Mouse (Mus musculus): ENCODE results near the gene Capn11. TPM values are rescaled to one million over a fixed set of nuclear protein-coding genes. Genes with fewer than 3 reads are reported as not detected.

The Capn11 gene
- total and polyA plus RNA-seq, 3 experiments, result 0.03 TPM; not detected in 2

GRCm38 (mm10) chr17:45641981-45642380 is 17.1 kb downstream of the Capn11 start:
- TF ChIP-seq RAD21 (IDR thresholded peaks at IDR 0.05; ENCODE audit: low read depth, low read length) (no peak), USF1 (IDR thresholded peaks at IDR 0.05; ENCODE audit: low read depth, low read length) (no peak), CTCF (IDR thresholded peaks at IDR 0.05 in 2 of 3, conservative IDR thresholded peaks at IDR 0.05 in 1 of 3; ENCODE audit: control insufficient read depth in 1 of 3, insufficient read depth in 1 of 3, low read depth in 2 of 3, low read length in 3 of 3, poor library complexity in 1 of 3, severe bottlenecking in 1 of 3) (no peak), NRF1 (IDR thresholded peaks at IDR 0.05; ENCODE audit: insufficient read depth, low read depth, low read length, poor library complexity, severe bottlenecking) (no peak), ZMIZ1 (IDR thresholded peaks at IDR 0.05; ENCODE audit: low read depth, low read length) (no peak), GATA1 (IDR thresholded peaks at IDR 0.05; ENCODE audit: low read depth, low read length) (no peak), UBTF (IDR thresholded peaks at IDR 0.05; ENCODE audit: borderline replicate concordance, insufficient read depth, low read depth, low read length) (no peak), BHLHE40 (IDR thresholded peaks at IDR 0.05; ENCODE audit: borderline replicate concordance, low read depth, low read length) (no peak), E2F4 (IDR thresholded peaks at IDR 0.05; ENCODE audit: borderline replicate concordance, low read depth, low read length) (no peak), ZC3H11A (IDR thresholded peaks at IDR 0.05; ENCODE audit: low read depth, low read length) (no peak), USF2 (IDR thresholded peaks at IDR 0.05; ENCODE audit: borderline replicate concordance in 1 of 2, insufficient read depth in 1 of 2, low read depth in 1 of 2, low read length in 2 of 2) (no peak), MEF2A (IDR thresholded peaks at IDR 0.05; ENCODE audit: extremely low read depth, insufficient replicate concordance, low read depth, low read length, poor library complexity, severe bottlenecking) (no peak), MAX (IDR thresholded peaks at IDR 0.05; ENCODE audit: low read length) (no peak), EP300 (IDR thresholded peaks at IDR 0.05; ENCODE audit: low read depth in 1 of 2, low read length in 2 of 2) (no peak), CHD2 (IDR thresholded peaks at IDR 0.05; ENCODE audit: low read length) (no peak)
- Histone ChIP-seq H3K9me3 (replicated peaks; ENCODE audit: insufficient read depth, low read length) (no peaks in the 10 kb centered on the region), H3K36me3 (ENCODE audit: control insufficient read depth in 1 of 2, insufficient read depth in 2 of 2, low read length in 2 of 2) (no peaks in the 10 kb centered on the region), H3K4me3 (ENCODE audit: control insufficient read depth in 1 of 2, insufficient read depth in 1 of 2, low read depth in 2 of 2, low read length in 2 of 2) (no peak overlapping the region), H3K4me1 (ENCODE audit: control insufficient read depth in 1 of 2, insufficient read depth in 2 of 2, low read length in 2 of 2) (no peaks in the 10 kb centered on the region), H3K27ac (ENCODE audit: control insufficient read depth, low read depth, low read length) (no peak overlapping the region), H3K9ac (ENCODE audit: control insufficient read depth, low read depth, low read length, poor library complexity, severe bottlenecking) (no peak overlapping the region), H3K27me3 (ENCODE audit: control insufficient read depth in 1 of 2, insufficient read depth in 2 of 2, low read length in 2 of 2) (peaks cover 9 to 12% of the 10 kb centered on the region in 2 experiments), H3K79me2 (ENCODE audit: control insufficient read depth, insufficient read depth, low read length, poor library complexity) (no peaks in the 10 kb centered on the region)
- no peak for DNase-seq (ENCODE audit: low read depth, low spot score)

- Histone ChIP-seq H3K27me3 (ENCODE audit: control insufficient read depth in 1 of 2, insufficient read depth in 2 of 2, low read length in 2 of 2) (peaks cover 9 to 12% of the 10 kb centered on the region in 2 experiments), H3K27ac (ENCODE audit: control insufficient read depth, low read depth, low read length) (no peak overlapping the region), H3K4me3 (ENCODE audit: control insufficient read depth in 1 of 2, insufficient read depth in 1 of 2, low read depth in 2 of 2, low read length in 2 of 2) (no peak overlapping the region), H3K79me2 (ENCODE audit: control insufficient read depth, insufficient read depth, low read length, poor library complexity) (no peaks in the 10 kb centered on the region), H3K4me1 (ENCODE audit: control insufficient read depth in 1 of 2, insufficient read depth in 2 of 2, low read length in 2 of 2) (no peaks in the 10 kb centered on the region), H3K9ac (ENCODE audit: control insufficient read depth, low read depth, low read length, poor library complexity, severe bottlenecking) (no peak overlapping the region), H3K36me3 (ENCODE audit: control insufficient read depth in 1 of 2, insufficient read depth in 2 of 2, low read length in 2 of 2) (no peaks in the 10 kb centered on the region), H3K9me3 (replicated peaks; ENCODE audit: insufficient read depth, low read length) (no peaks in the 10 kb centered on the region)
- DNase-seq (ENCODE audit: low read depth, low spot score), result no peak
- TF ChIP-seq USF2 (IDR thresholded peaks at IDR 0.05; ENCODE audit: borderline replicate concordance in 1 of 2, insufficient read depth in 1 of 2, low read depth in 1 of 2, low read length in 2 of 2) (no peak), TCF12 (IDR thresholded peaks at IDR 0.05; ENCODE audit: low read depth, low read length) (no peak), ETS1 (IDR thresholded peaks at IDR 0.05; ENCODE audit: low read depth, low read length) (no peak), USF1 (IDR thresholded peaks at IDR 0.05; ENCODE audit: low read depth, low read length) (no peak), RCOR1 (IDR thresholded peaks at IDR 0.05; ENCODE audit: low read depth, low read length) (no peak), TAL1 (IDR thresholded peaks at IDR 0.05; ENCODE audit: low read length) (no peak), NELFE (IDR thresholded peaks at IDR 0.05; ENCODE audit: low read depth, low read length) (no peak), SMC3 (IDR thresholded peaks at IDR 0.05; ENCODE audit: low read depth, low read length) (no peak), MXI1 (IDR thresholded peaks at IDR 0.05; ENCODE audit: low read depth, low read length) (no peak), BHLHE40 (IDR thresholded peaks at IDR 0.05; ENCODE audit: borderline replicate concordance, low read depth, low read length) (no peak), HCFC1 (IDR thresholded peaks at IDR 0.05; ENCODE audit: low read depth, low read length) (no peak), E2F4 (IDR thresholded peaks at IDR 0.05; ENCODE audit: borderline replicate concordance, low read depth, low read length) (no peak)
Measured at GRCm38 (mm10) chr17:45638596-45639295, 20.4 kb downstream of the Capn11 start.
